Mouse (Mus musculus) testis, adult 2 months (tissue): Measurements from ENCODE around the gene Mterf2.

Experiments used
- CTCF ChIP-seq: fragments of 200-500 bp; IDR thresholded peaks from 2 replicates; pipeline ENCODE4 v1.5.1; 2012; ENCODE audit warnings: low read depth, mild to moderate bottlenecking, inconsistent platforms, low read length, moderate library complexity; ENCODE audit not compliant: control insufficient read depth, insufficient read depth, insufficient replicate concordance
- POLR2A ChIP-seq: fragments of 200-500 bp; IDR thresholded peaks from 2 replicates; pipeline ENCODE4 v1.6.1; 2012; ENCODE audit warnings: low read depth, mild to moderate bottlenecking, inconsistent platforms, low read length, moderate library complexity; ENCODE audit not compliant: control insufficient read depth

DNA sequence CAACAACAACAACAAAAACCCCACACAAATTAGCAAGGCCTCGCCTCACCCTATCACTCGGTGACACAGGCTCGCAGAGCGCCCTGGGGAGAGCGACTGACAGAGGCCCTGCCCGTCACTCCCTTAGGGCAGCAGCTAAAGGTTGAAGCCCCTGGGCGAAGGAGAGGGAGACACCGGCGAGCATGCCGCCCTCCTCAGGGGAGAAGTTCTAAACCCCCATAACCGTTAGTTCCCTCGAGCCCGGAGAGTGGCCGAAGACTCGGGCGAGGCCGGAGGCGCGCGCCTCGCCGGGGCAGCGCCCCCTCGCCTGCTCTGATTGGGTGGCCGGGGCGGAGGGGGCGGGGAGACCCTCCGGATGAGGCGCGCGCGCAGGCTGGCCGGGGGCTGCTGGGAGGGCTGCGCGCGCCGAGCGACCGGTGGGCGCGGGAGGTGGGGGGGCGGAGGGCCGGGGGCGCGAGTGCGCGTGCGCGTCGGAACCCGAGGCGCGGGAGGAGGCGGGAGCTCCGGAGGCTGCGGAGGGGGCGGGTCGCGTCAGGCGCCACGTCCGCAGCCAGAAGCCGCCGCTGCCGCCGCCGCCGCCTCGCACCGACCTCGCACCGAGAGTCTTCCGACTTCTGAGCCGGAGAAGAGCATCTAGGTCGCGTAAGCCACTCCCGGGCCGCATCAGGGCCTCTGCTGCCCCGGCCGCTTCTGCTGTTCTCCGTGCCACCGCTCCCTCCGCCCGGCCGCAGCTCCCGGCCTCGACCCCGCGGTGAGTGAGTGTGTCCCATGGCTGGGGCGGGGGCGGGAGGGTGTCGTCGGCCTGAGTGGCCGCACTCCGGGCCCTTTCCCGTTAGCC lies 25.4 kb downstream of the Mterf2 start, which contains the start of the genes Fhl4 and Tmem263:
- TF ChIP-seq CTCF (no peak), POLR2A (peak; percentile 82)
